Mouse (Mus musculus) liver, adult 2 months (tissue): ENCODE data around the gene Brk1.

Experiments
- CTCF ChIP-seq: fragments of 200-500 bp; IDR thresholded peaks from 2 replicates; pipeline ENCODE4 v1.5.1; 2011; ENCODE audit warnings: low read depth, low read length, control low read depth
- POLR2A ChIP-seq: fragments of 200-500 bp; IDR thresholded peaks from 2 replicates; pipeline ENCODE4 v1.6.1; 2011; ENCODE audit warnings: low read length, control low read depth; ENCODE audit not compliant: insufficient read depth; ENCODE audit errors: extremely low read depth

- TF ChIP-seq POLR2A, result no peak
- no peak for TF ChIP-seq CTCF
Observed at GRCm38 (mm10) chr6:113576044-113576443, 28.5 kb upstream of the Brk1 start.
